Mouse (Mus musculus) small intestine, adult 2 months (tissue): ENCODE measurements around the gene Rtkn2. TPM values are rescaled to one million over a fixed set of nuclear protein-coding genes. Genes with fewer than 3 reads are reported as not detected.

ENCODE experiments used
- H3K27ac ChIP-seq: fragments of 200-500 bp; 2 replicates; pipeline ENCODE4 v1.5.1; 2012; ENCODE audit warnings: low read depth, low read length, control low read depth, inconsistent platforms; ENCODE audit not compliant: insufficient read depth
- H3K27me3 ChIP-seq: fragments of 200-500 bp; 2 replicates; pipeline ENCODE4 v1.6.1; 2012; ENCODE audit warnings: mild to moderate bottlenecking, moderate library complexity, low read length, inconsistent platforms; ENCODE audit not compliant: control insufficient read depth, insufficient read depth
- H3K36me3 ChIP-seq: fragments of 200-500 bp; 2 replicates; pipeline ENCODE4 v1.6.1; 2012; ENCODE audit warnings: mild to moderate bottlenecking, low read length, control low read depth, inconsistent platforms; ENCODE audit not compliant: control insufficient read depth, insufficient read depth
- H3K4me1 ChIP-seq: fragments of 200-500 bp; 2 replicates; pipeline ENCODE4 v1.6.1; 2012; ENCODE audit warnings: low read length, inconsistent platforms, mixed read lengths; ENCODE audit not compliant: control insufficient read depth, insufficient read depth, insufficient read length
- H3K4me3 ChIP-seq: fragments of 200-500 bp; 2 replicates; pipeline ENCODE4 v1.5.1; 2012; ENCODE audit warnings: low read depth, mild to moderate bottlenecking, control low read depth, inconsistent platforms, low read length, moderate library complexity
- CTCF ChIP-seq: fragments of 200-500 bp; IDR thresholded peaks from 2 replicates; pipeline ENCODE4 v1.5.1; 2012; ENCODE audit warnings: low read depth, mild to moderate bottlenecking, control low read depth, inconsistent platforms, low read length, moderate library complexity, mixed read lengths; ENCODE audit not compliant: insufficient replicate concordance, insufficient read length; ENCODE audit errors: extremely low read depth
- POLR2A ChIP-seq: fragments of 200-500 bp; IDR thresholded peaks from 2 replicates; pipeline ENCODE4 v1.6.1; 2012; ENCODE audit warnings: low read depth, mild to moderate bottlenecking, control low read depth, inconsistent platforms, low read length, moderate library complexity
- WGBS: fragments of 180-500 bp; shearing (Covaris S2); methylation state at CpG from one replicate; pipeline ENCODE4 v1.1.7; 2018; 5-methylcytosine and 5-hydroxymethylcytosine counted together
- polyA plus RNA-seq: library from polyadenylated mRNA; depleted of rRNA; stranded (reverse); fragments of >200 nt; gene quantifications from 2 replicates; pipeline ENCODE4 v1.2.3, GENCODE M21; 2012

Rtkn2 gene
- polyA plus RNA-seq, 1 experiment: 0.06 TPM

- 93% methylated on average over 10 of the region's 10 CpGs for WGBS
- Histone ChIP-seq H3K27ac (no peak overlapping the region), H3K4me3 (no peak overlapping the region), H3K36me3 (no peaks in the 10 kb centered on the region), H3K4me1 (no peaks in the 10 kb centered on the region), H3K27me3 (no peaks in the 10 kb centered on the region)
- TF ChIP-seq CTCF: no peak
- TF ChIP-seq POLR2A: no peak
These were observed 85.2 kb downstream of the Rtkn2 start for GRCm38 (mm10) chr10:68064571-68064970.

DNA sequence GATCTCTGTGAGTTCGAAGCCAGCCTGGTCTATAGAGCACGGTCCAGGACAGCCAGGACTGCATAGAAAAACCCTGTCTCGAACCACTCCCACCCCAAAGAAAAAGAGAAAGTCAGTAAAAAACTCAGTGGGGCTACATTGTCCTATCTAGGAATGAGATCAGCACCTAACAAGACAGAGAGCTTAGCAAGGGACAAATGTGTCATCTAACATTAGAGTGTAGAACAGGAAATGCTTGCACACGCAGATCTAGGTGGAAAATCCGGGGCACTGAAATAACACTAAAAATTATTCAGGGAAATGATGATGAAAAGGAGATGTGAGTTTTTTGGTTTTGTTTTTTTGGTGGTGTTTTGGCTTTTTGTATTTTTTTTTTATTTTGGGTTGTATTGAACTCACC lies 86.8 kb downstream of the Rtkn2 start:
- Histone ChIP-seq H3K27ac (no peak overlapping the region), H3K4me3 (no peak overlapping the region), H3K4me1 (no peaks in the 10 kb centered on the region), H3K36me3 (no peaks in the 10 kb centered on the region), H3K27me3 (no peaks in the 10 kb centered on the region)
- 84% methylated on average over 5 of the region's 5 CpGs for WGBS
- TF ChIP-seq CTCF: no peak

DNA sequence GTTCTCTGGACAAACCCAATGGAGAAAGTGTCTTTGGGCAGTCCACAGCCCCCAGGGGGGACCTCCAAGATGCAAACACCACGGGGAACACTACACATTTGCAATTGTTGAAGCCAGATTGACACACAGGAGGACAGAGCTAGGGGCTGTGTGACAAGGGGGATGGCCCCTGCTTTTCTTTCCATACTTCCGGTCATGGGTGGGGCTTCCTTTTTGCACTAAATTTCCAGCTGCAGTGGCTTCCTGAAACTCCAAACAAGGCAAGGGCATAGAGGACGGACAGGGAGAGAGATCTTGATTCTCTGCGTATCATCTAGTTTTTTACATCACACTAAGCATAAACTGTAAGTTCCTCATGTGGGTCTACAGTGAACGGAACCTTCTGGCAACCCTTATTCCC lies 88.6 kb downstream of the Rtkn2 start:
- TF ChIP-seq CTCF (no peak), POLR2A (no peak)
- Histone ChIP-seq H3K4me3 (no peak overlapping the region), H3K27ac (no peak overlapping the region), H3K4me1 (no peaks in the 10 kb centered on the region), H3K36me3 (no peaks in the 10 kb centered on the region), H3K27me3 (no peaks in the 10 kb centered on the region)
- 78% methylated on average over 5 of the region's 5 CpGs for WGBS

DNA sequence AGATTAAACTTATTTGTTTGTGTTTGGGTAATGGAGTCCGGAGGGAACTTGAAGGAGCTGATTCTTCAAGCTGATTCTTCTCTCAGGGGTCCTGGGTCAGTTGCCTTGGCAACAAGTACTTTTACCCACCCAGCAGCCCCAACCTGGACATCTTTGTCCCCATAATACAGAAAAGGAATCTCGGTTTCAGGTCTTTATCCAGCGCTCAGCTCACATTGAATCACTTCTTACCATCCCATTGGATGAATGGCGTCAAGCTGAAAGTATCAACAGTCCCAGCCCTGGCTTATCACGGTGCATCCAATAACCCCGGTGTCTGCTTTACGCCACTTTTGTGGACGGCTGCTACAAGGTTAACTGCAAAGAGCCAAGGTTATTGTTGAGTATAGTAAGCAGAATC lies 89.1 kb downstream of the Rtkn2 start:
- no peaks in the 10 kb centered on the region for H3K27me3 ChIP-seq
- H3K27ac ChIP-seq: no peak overlapping the region
- H3K36me3 ChIP-seq: no peaks in the 10 kb centered on the region
- no peak overlapping the region for H3K4me3 ChIP-seq
- no peaks in the 10 kb centered on the region for H3K4me1 ChIP-seq
- TF ChIP-seq CTCF: no peak
- TF ChIP-seq POLR2A: no peak
- WGBS: 77% methylated on average over 8 of the region's 8 CpGs

DNA sequence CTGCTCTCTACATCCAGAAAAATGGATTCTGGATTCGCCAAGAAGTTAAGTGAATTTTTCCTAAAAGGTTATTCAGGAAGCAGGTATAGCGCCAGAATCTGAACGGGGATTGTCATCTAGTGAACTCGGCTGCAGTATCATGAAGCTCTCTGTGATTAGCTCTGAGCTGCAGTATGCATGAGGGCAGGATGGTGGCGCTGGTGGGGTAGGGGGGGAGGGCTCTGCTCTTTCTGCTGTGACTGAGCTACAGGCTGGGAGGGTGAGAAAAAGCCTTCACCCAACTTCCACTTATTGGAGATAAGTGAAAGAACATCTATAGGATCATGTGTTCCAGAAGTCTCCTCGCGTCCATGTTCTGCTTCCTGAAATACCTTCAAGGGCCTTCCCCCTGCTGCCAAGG lies 91.7 kb downstream of the Rtkn2 start:
- H3K4me3 ChIP-seq: no peak overlapping the region
- H3K27ac ChIP-seq: no peak overlapping the region
- no peaks in the 10 kb centered on the region for H3K27me3 ChIP-seq
- H3K36me3 ChIP-seq: no peaks in the 10 kb centered on the region
- TF ChIP-seq POLR2A: no peak
- TF ChIP-seq CTCF: no peak
- 79% methylated on average over 7 of the region's 7 CpGs for WGBS
- H3K4me1 ChIP-seq: no peaks in the 10 kb centered on the region

- Histone ChIP-seq H3K27me3 (no peaks in the 10 kb centered on the region), H3K27ac (no peak overlapping the region), H3K36me3 (no peaks in the 10 kb centered on the region), H3K4me1 (no peaks in the 10 kb centered on the region), H3K4me3 (no peak overlapping the region)
- WGBS: 94% methylated on average over 4 of the region's 4 CpGs
- TF ChIP-seq CTCF (no peak), POLR2A (no peak)
These were observed 93.3 kb downstream of the Rtkn2 start for GRCm38 (mm10) chr10:68072626-68073025.

GRCm38 (mm10) chr10:68074291-68074690 lies 94.9 kb downstream of the Rtkn2 start:
- 86% methylated on average over 12 of the region's 12 CpGs for WGBS
- no peak for TF ChIP-seq POLR2A

GRCm38 (mm10) chr10:68075181-68075580 lies 95.8 kb downstream of the Rtkn2 start:
- WGBS: 80% methylated on average over 5 of the region's 5 CpGs

More at GRCm38 (mm10) chr10:68074291-68074690, 94.9 kb downstream of the Rtkn2 start:
- Histone ChIP-seq H3K4me3 (no peak overlapping the region), H3K4me1 (no peaks in the 10 kb centered on the region), H3K27ac (no peak overlapping the region), H3K27me3 (no peaks in the 10 kb centered on the region), H3K36me3 (no peaks in the 10 kb centered on the region)

More at GRCm38 (mm10) chr10:68075181-68075580, 95.8 kb downstream of the Rtkn2 start:
- Histone ChIP-seq H3K4me1 (no peaks in the 10 kb centered on the region), H3K27ac (no peak overlapping the region), H3K27me3 (no peaks in the 10 kb centered on the region), H3K4me3 (no peak overlapping the region), H3K36me3 (no peaks in the 10 kb centered on the region)
- no peak for TF ChIP-seq POLR2A
- no peak for TF ChIP-seq CTCF
